Mouse (Mus musculus): ENCODE results near the gene Trim80. TPM values are rescaled to one million over a fixed set of nuclear protein-coding genes. Genes with fewer than 3 reads are reported as not detected.
"Not testable (repeated sequence)": the region's sequence is repeated elsewhere in the genome, so short reads cannot be mapped to it uniquely, and the experiment has no call there.

The Trim80 gene
- polyA plus RNA-seq, 1 experiment from 2014 or later = not detected

- Histone ChIP-seq H3K27me3 (ENCODE audit: control insufficient read depth, insufficient read depth, low read length) (no peaks in the 10 kb centered on the region), H3K27ac (replicated peaks; ENCODE audit: low read depth, low read length) (no peak overlapping the region), H3K36me3 (replicated peaks; ENCODE audit: control insufficient read depth, insufficient read depth, low read depth, low read length) (no peaks in the 10 kb centered on the region), H3K4me2 (ENCODE audit: low read depth, low read length) (no peak overlapping the region), H3K9me3 (replicated peaks; ENCODE audit: control insufficient read depth, low read length) (no peaks in the 10 kb centered on the region), H3K9ac (replicated peaks; ENCODE audit: low read length) (no peak overlapping the region), H3K4me1 (ENCODE audit: control insufficient read depth, insufficient read depth, low read length) (peaks cover 2% of the 10 kb centered on the region; the same call in 1 of the 2 replicates), H3K4me3 (ENCODE audit: low read depth, low read length) (no peak overlapping the region)
- DNase-seq (ENCODE audit: low spot score) (no peak), ATAC-seq (replicated peaks; ENCODE audit: insufficient number of reproducible peaks, low FRiP score, low TSS enrichment, low read depth) (no peak)
- 24% methylated on average over 7 of the region's 7 CpGs for WGBS
Observed at GRCm38 (mm10) chr11:115448998-115449397, 8.7 kb downstream of the Trim80 start.

GRCm38 (mm10) chr11:115450176-115450575 lies 9.8 kb downstream of the Trim80 start:
- 89% methylated on average over 7 of the region's 7 CpGs for WGBS
- ATAC-seq (replicated peaks; ENCODE audit: insufficient number of reproducible peaks, low FRiP score, low TSS enrichment, low read depth) = no peak

GRCm38 (mm10) chr11:115451781-115452241 lies 11.5 kb downstream of the Trim80 start:
- no peaks in the 10 kb centered on the region for H3K27me3 ChIP-seq (ENCODE audit: control insufficient read depth, insufficient read depth, low read length)
- H3K4me3 ChIP-seq (ENCODE audit: low read depth, low read length) = no peak overlapping the region
- no peaks in the 10 kb centered on the region for H3K36me3 ChIP-seq (replicated peaks; ENCODE audit: control insufficient read depth, insufficient read depth, low read depth, low read length)
- H3K4me2 ChIP-seq (ENCODE audit: low read depth, low read length) = no peak overlapping the region
- no peak for DNase-seq (ENCODE audit: low spot score)
- ATAC-seq (replicated peaks; ENCODE audit: insufficient number of reproducible peaks, low FRiP score, low TSS enrichment, low read depth) = no peak
- 86% methylated on average over 8 of the region's 8 CpGs for WGBS
- no peak overlapping the region for H3K9ac ChIP-seq (replicated peaks; ENCODE audit: low read length)
- H3K4me1 ChIP-seq (ENCODE audit: control insufficient read depth, insufficient read depth, low read length) = 0 out of 2 replicates have a peak, but pooled peaks cover under 1% of the 10 kb centered on the region
- no peak overlapping the region for H3K27ac ChIP-seq (replicated peaks; ENCODE audit: low read depth, low read length)
- no peaks in the 10 kb centered on the region for H3K9me3 ChIP-seq (replicated peaks; ENCODE audit: control insufficient read depth, low read length)

More at GRCm38 (mm10) chr11:115450176-115450575, 9.8 kb downstream of the Trim80 start:
- Histone ChIP-seq H3K36me3 (replicated peaks; ENCODE audit: control insufficient read depth, insufficient read depth, low read depth, low read length) (no peaks in the 10 kb centered on the region), H3K27ac (replicated peaks; ENCODE audit: low read depth, low read length) (no peak overlapping the region), H3K9me3 (replicated peaks; ENCODE audit: control insufficient read depth, low read length) (no peaks in the 10 kb centered on the region), H3K9ac (replicated peaks; ENCODE audit: low read length) (no peak overlapping the region), H3K27me3 (ENCODE audit: control insufficient read depth, insufficient read depth, low read length) (no peaks in the 10 kb centered on the region), H3K4me2 (ENCODE audit: low read depth, low read length) (no peak overlapping the region), H3K4me3 (ENCODE audit: low read depth, low read length) (no peak overlapping the region), H3K4me1 (ENCODE audit: control insufficient read depth, insufficient read depth, low read length) (0 out of 2 replicates have a peak, but pooled peaks cover 2% of the 10 kb centered on the region)
- DNase-seq (ENCODE audit: low spot score) = no peak

- WGBS = 83% methylated on average over 7 of the region's 7 CpGs
- Histone ChIP-seq H3K36me3 (replicated peaks; ENCODE audit: control insufficient read depth, insufficient read depth, low read depth, low read length) (no peaks in the 10 kb centered on the region), H3K27me3 (ENCODE audit: control insufficient read depth, insufficient read depth, low read length) (no peaks in the 10 kb centered on the region), H3K9me3 (replicated peaks; ENCODE audit: control insufficient read depth, low read length) (no peaks in the 10 kb centered on the region), H3K27ac (replicated peaks; ENCODE audit: low read depth, low read length) (no peak overlapping the region), H3K4me3 (ENCODE audit: low read depth, low read length) (no peak overlapping the region), H3K4me1 (ENCODE audit: control insufficient read depth, insufficient read depth, low read length) (no peaks in the 10 kb centered on the region), H3K9ac (replicated peaks; ENCODE audit: low read length) (no peak overlapping the region), H3K4me2 (ENCODE audit: low read depth, low read length) (no peak overlapping the region)
- DNase-seq (ENCODE audit: low spot score) = no peak
- ATAC-seq (replicated peaks; ENCODE audit: insufficient number of reproducible peaks, low FRiP score, low TSS enrichment, low read depth) = no peak
Observed at GRCm38 (mm10) chr11:115452281-115452860, 12.0 kb downstream of the Trim80 start.

- DNase-seq (ENCODE audit: low spot score) = no peak
- Histone ChIP-seq H3K36me3 (replicated peaks; ENCODE audit: control insufficient read depth, insufficient read depth, low read depth, low read length) (no peaks in the 10 kb centered on the region), H3K27ac (replicated peaks; ENCODE audit: low read depth, low read length) (no peak overlapping the region), H3K4me2 (ENCODE audit: low read depth, low read length) (no peak overlapping the region), H3K4me1 (ENCODE audit: control insufficient read depth, insufficient read depth, low read length) (no peaks in the 10 kb centered on the region), H3K4me3 (ENCODE audit: low read depth, low read length) (no peak overlapping the region), H3K27me3 (ENCODE audit: control insufficient read depth, insufficient read depth, low read length) (no peaks in the 10 kb centered on the region), H3K9ac (replicated peaks; ENCODE audit: low read length) (no peak overlapping the region), H3K9me3 (replicated peaks; ENCODE audit: control insufficient read depth, low read length) (no peaks in the 10 kb centered on the region)
- WGBS = 65% methylated on average over 4 of the region's 4 CpGs
- ATAC-seq (replicated peaks; ENCODE audit: insufficient number of reproducible peaks, low FRiP score, low TSS enrichment, low read depth) = no peak
Observed at GRCm38 (mm10) chr11:115453306-115453705, 13.0 kb downstream of the Trim80 start.

- not testable (repeated sequence) for DNase-seq (ENCODE audit: low spot score); H3K9me3 ChIP-seq (replicated peaks; ENCODE audit: control insufficient read depth, low read length); H3K4me2 ChIP-seq (ENCODE audit: low read depth, low read length); H3K9ac ChIP-seq (replicated peaks; ENCODE audit: low read length); H3K4me3 ChIP-seq (ENCODE audit: low read depth, low read length); H3K4me1 ChIP-seq (ENCODE audit: control insufficient read depth, insufficient read depth, low read length); H3K27me3 ChIP-seq (ENCODE audit: control insufficient read depth, insufficient read depth, low read length); H3K36me3 ChIP-seq (replicated peaks; ENCODE audit: control insufficient read depth, insufficient read depth, low read depth, low read length); ATAC-seq (replicated peaks; ENCODE audit: insufficient number of reproducible peaks, low FRiP score, low TSS enrichment, low read depth); H3K27ac ChIP-seq (replicated peaks; ENCODE audit: low read depth, low read length)
- 83% methylated on average over 6 of the region's 6 CpGs for WGBS
Observed at GRCm38 (mm10) chr11:115454822-115455221, 14.5 kb downstream of the Trim80 start.

- H3K27ac ChIP-seq (replicated peaks; ENCODE audit: low read depth, low read length) = no peak overlapping the region
- H3K4me1 ChIP-seq (ENCODE audit: control insufficient read depth, insufficient read depth, low read length) = no peaks in the 10 kb centered on the region
- no peaks in the 10 kb centered on the region for H3K36me3 ChIP-seq (replicated peaks; ENCODE audit: control insufficient read depth, insufficient read depth, low read depth, low read length)
- H3K9me3 ChIP-seq (replicated peaks; ENCODE audit: control insufficient read depth, low read length) = no peaks in the 10 kb centered on the region
- H3K9ac ChIP-seq (replicated peaks; ENCODE audit: low read length) = no peak overlapping the region
- WGBS = 88% methylated on average over 15 of the region's 15 CpGs
- ATAC-seq (replicated peaks; ENCODE audit: insufficient number of reproducible peaks, low FRiP score, low TSS enrichment, low read depth) (no peak), DNase-seq (ENCODE audit: low spot score) (no peak)
- no peaks in the 10 kb centered on the region for H3K27me3 ChIP-seq (ENCODE audit: control insufficient read depth, insufficient read depth, low read length)
- H3K4me3 ChIP-seq (ENCODE audit: low read depth, low read length) = no peak overlapping the region
- H3K4me2 ChIP-seq (ENCODE audit: low read depth, low read length) = no peak overlapping the region
Observed at GRCm38 (mm10) chr11:115455619-115456018, 15.3 kb downstream of the Trim80 start.

- no peaks in the 10 kb centered on the region for H3K27me3 ChIP-seq (ENCODE audit: control insufficient read depth, insufficient read depth, low read length)
- no peak overlapping the region for H3K27ac ChIP-seq (replicated peaks; ENCODE audit: low read depth, low read length)
- H3K4me3 ChIP-seq (ENCODE audit: low read depth, low read length) = no peak overlapping the region
- H3K4me1 ChIP-seq (ENCODE audit: control insufficient read depth, insufficient read depth, low read length) = no peaks in the 10 kb centered on the region
- no peak overlapping the region for H3K4me2 ChIP-seq (ENCODE audit: low read depth, low read length)
- H3K9me3 ChIP-seq (replicated peaks; ENCODE audit: control insufficient read depth, low read length) = no peaks in the 10 kb centered on the region
- no peak for ATAC-seq (replicated peaks; ENCODE audit: insufficient number of reproducible peaks, low FRiP score, low TSS enrichment, low read depth)
- H3K36me3 ChIP-seq (replicated peaks; ENCODE audit: control insufficient read depth, insufficient read depth, low read depth, low read length) = no peaks in the 10 kb centered on the region
- H3K9ac ChIP-seq (replicated peaks; ENCODE audit: low read length) = no peak overlapping the region
- no peak for DNase-seq (ENCODE audit: low spot score)
- 89% methylated on average over 5 of the region's 5 CpGs for WGBS
Observed at GRCm38 (mm10) chr11:115456182-115456581, 15.8 kb downstream of the Trim80 start.

All from embryonic facial prominence, embryonic 11.5 days (tissue).